Mouse (Mus musculus) stomach, embryonic 16.5 days (tissue): ENCODE measurements around the gene Bcam. TPM values are rescaled to one million over a fixed set of nuclear protein-coding genes. Genes with fewer than 3 reads are reported as not detected.

Source experiments
- ATAC-seq: fragments of 200-750 bp; cut with Nextera tagmentation; 2 replicates; pipeline ENCODE4 v1.8.0; 2017; ENCODE audit warnings: moderate number of reproducible peaks, moderate TSS enrichment; ENCODE audit not compliant: insufficient read depth, low FRiP score
- H3K27ac ChIP-seq: fragments of 300-500 bp; sonication (generic); 2 replicates; pipeline ENCODE4 v1.5.1; 2014; ENCODE audit warnings: low read length
- H3K27me3 ChIP-seq: fragments of 300-500 bp; sonication (generic); 2 replicates; pipeline ENCODE4 v1.6.1; 2014; ENCODE audit warnings: low read length, control low read depth, mixed read lengths; ENCODE audit not compliant: control insufficient read depth, insufficient read depth
- H3K36me3 ChIP-seq: fragments of 300-500 bp; sonication (generic); 2 replicates; pipeline ENCODE4 v1.6.1; 2014; ENCODE audit warnings: low read length; ENCODE audit not compliant: control insufficient read depth, insufficient read depth
- H3K4me1 ChIP-seq: fragments of 300-500 bp; sonication (generic); 2 replicates; pipeline ENCODE4 v1.6.1; 2014; ENCODE audit warnings: low read length, control low read depth, mixed read lengths; ENCODE audit not compliant: control insufficient read depth, insufficient read depth
- H3K4me2 ChIP-seq: fragments of 300-500 bp; sonication (generic); 2 replicates; pipeline ENCODE4 v1.6.1; 2014; ENCODE audit warnings: low read depth, low read length, mixed read lengths
- H3K4me3 ChIP-seq: fragments of 300-500 bp; sonication (generic); replicated peaks from 2 replicates; pipeline ENCODE4 v1.5.1; 2014; ENCODE audit warnings: mild to moderate bottlenecking, low read length
- H3K9ac ChIP-seq: fragments of 300-500 bp; sonication (generic); 2 replicates; pipeline ENCODE4 v1.6.1; 2014; ENCODE audit warnings: low read length
- H3K9me3 ChIP-seq: fragments of 300-500 bp; sonication (generic); replicated peaks from 2 replicates; pipeline ENCODE4 v1.6.1; 2016; ENCODE audit warnings: low read length, control low read depth; ENCODE audit not compliant: control insufficient read depth
- WGBS: fragments of 180-500 bp; shearing (Covaris S2); extraction: QIAGEN DNeasy Blood & Tissue Kit; methylation state at CpG from one replicate; pipeline ENCODE4 v1.1.7; 2014; 5-methylcytosine and 5-hydroxymethylcytosine counted together
- polyA plus RNA-seq: library from polyadenylated mRNA; unstranded; fragments of >200 nt; fragmentation: Nextera tagmentation; extraction: Ambion mirVana; gene quantifications from 2 replicates; pipeline ENCODE4 v1.2.1, GENCODE M21; 2015

Gene Bcam
- polyA plus RNA-seq, 1 experiment from 2014 or later = 118 TPM

GRCm38 (mm10) chr7:19752652-19753051 is 18.2 kb downstream of the Bcam start:
- no peak for ATAC-seq
- Histone ChIP-seq H3K4me3 (no peak overlapping the region), H3K9ac (no peak overlapping the region), H3K9me3 (no peaks in the 10 kb centered on the region), H3K4me1 (peaks cover 40% of the 10 kb centered on the region), H3K36me3 (no peaks in the 10 kb centered on the region), H3K27me3 (no peaks in the 10 kb centered on the region), H3K27ac (no peak overlapping the region), H3K4me2 (no peak overlapping the region)
- WGBS = 74% methylated on average over 8 of the region's 8 CpGs

GRCm38 (mm10) chr7:19751070-19751383 is 19.8 kb downstream of the Bcam start:
- H3K4me2 ChIP-seq = no peak overlapping the region; the same call in 1 of the 2 replicates

DNA sequence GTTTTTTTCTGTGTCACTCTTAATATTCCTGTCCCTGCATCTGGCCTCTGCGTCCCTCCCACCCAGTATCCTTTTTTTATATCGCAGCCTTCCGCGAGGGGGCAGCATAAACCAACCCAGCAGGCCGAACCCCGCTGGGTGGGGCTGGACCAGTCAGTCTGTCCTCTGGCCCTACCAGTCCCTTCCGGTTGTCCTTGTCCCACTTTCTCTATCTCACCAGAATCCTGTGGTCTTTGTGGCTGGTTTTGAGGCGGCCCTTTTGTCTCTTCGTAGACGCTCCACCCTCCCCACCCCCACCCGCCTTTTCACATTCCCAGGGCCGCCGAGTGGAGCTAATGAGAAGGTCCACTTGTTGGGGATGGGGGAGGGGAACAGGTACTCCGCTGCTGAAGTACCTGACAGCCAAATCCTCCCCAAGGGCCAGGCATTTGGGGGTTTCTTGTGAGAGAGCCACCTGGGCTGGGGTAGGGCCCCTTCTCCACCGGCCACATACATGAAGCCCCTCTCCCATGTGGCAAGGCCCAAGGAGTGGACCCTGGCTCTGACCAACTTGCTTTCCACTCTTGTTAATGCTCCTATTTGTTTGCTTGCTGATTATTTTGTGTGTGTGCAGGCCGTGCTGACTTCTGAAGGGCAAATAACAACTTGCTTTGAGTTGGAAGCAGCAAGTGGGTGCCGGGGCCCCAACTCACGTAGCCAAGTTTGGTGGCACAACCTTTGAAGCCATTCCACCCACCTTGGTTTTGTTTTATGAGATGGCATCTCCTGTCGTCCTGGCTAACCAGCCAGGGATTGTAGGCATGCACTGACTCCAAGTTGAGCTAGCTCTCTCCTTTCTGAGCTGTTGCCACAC is 20.4 kb downstream of the Bcam start, which contains the start of gene Nectin2:
TSS of gene Nectin2 (minus strand) at position 267 of the 853 bp plus-strand sequence.
- Histone ChIP-seq H3K27me3 (no peaks in the 10 kb centered on the region), H3K36me3 (no peaks in the 10 kb centered on the region), H3K4me2 (peak within 1 kb of the TSS; percentile 83), H3K4me3 (peak within 1 kb of the TSS; percentile 89), H3K27ac (peak within 1 kb of the TSS; percentile 96), H3K4me1 (peaks cover 47% of the 10 kb centered on the region), H3K9ac (peak within 1 kb of the TSS; percentile 96), H3K9me3 (no peaks in the 10 kb centered on the region)
- WGBS = 14% methylated on average over 19 of the region's 19 CpGs
- ATAC-seq = peak; percentile 68

More at GRCm38 (mm10) chr7:19751070-19751383, 19.8 kb downstream of the Bcam start:
- H3K9ac ChIP-seq = peak overlapping the region; percentile 65; the same call in 1 of the 2 replicates
- peaks cover 47% of the 10 kb centered on the region for H3K4me1 ChIP-seq
- H3K4me3 ChIP-seq = no peak overlapping the region
- H3K9me3 ChIP-seq = no peaks in the 10 kb centered on the region
- ATAC-seq = no peak
- H3K27ac ChIP-seq = peak overlapping the region; percentile 94
- 32% methylated on average over 4 of the region's 4 CpGs for WGBS
- no peaks in the 10 kb centered on the region for H3K36me3 ChIP-seq
- H3K27me3 ChIP-seq = no peaks in the 10 kb centered on the region

- Histone ChIP-seq H3K4me1 (peaks cover 50% of the 10 kb centered on the region), H3K9me3 (no peaks in the 10 kb centered on the region), H3K4me3 (peak overlapping the region; percentile 89), H3K27ac (peak overlapping the region; percentile 96), H3K27me3 (no peaks in the 10 kb centered on the region), H3K9ac (peak overlapping the region; percentile 96), H3K4me2 (peak overlapping the region; percentile 83), H3K36me3 (no peaks in the 10 kb centered on the region)
- WGBS = under 1% methylated on average over 46 of the region's 46 CpGs
- ATAC-seq = peak; percentile 93
Measured at GRCm38 (mm10) chr7:19749389-19750216, 21.2 kb downstream of the Bcam start.

- no peak for ATAC-seq
Measured at GRCm38 (mm10) chr7:19748219-19749195, 22.3 kb downstream of the Bcam start.

GRCm38 (mm10) chr7:19747420-19748218 is 23.2 kb downstream of the Bcam start:
- 7% methylated on average over 25 of the region's 25 CpGs for WGBS
- Histone ChIP-seq H3K4me2 (peak overlapping the region; percentile 83), H3K4me3 (peak overlapping the region; percentile 89), H3K27me3 (no peaks in the 10 kb centered on the region), H3K4me1 (peaks cover 49% of the 10 kb centered on the region), H3K36me3 (no peaks in the 10 kb centered on the region), H3K9ac (peak overlapping the region; percentile 96), H3K27ac (peak overlapping the region; percentile 96), H3K9me3 (no peaks in the 10 kb centered on the region)
- peak; percentile 21; the same call in 1 of the 2 replicates for ATAC-seq

More at GRCm38 (mm10) chr7:19748219-19749195, 22.3 kb downstream of the Bcam start:
- Histone ChIP-seq H3K36me3 (no peaks in the 10 kb centered on the region), H3K4me1 (peaks cover 47% of the 10 kb centered on the region), H3K4me3 (peak overlapping the region; percentile 89), H3K27me3 (no peaks in the 10 kb centered on the region), H3K4me2 (peak overlapping the region; percentile 83), H3K9ac (peak overlapping the region; percentile 96), H3K27ac (peak overlapping the region; percentile 96), H3K9me3 (no peaks in the 10 kb centered on the region)
- under 1% methylated on average over 32 of the region's 32 CpGs for WGBS

DNA sequence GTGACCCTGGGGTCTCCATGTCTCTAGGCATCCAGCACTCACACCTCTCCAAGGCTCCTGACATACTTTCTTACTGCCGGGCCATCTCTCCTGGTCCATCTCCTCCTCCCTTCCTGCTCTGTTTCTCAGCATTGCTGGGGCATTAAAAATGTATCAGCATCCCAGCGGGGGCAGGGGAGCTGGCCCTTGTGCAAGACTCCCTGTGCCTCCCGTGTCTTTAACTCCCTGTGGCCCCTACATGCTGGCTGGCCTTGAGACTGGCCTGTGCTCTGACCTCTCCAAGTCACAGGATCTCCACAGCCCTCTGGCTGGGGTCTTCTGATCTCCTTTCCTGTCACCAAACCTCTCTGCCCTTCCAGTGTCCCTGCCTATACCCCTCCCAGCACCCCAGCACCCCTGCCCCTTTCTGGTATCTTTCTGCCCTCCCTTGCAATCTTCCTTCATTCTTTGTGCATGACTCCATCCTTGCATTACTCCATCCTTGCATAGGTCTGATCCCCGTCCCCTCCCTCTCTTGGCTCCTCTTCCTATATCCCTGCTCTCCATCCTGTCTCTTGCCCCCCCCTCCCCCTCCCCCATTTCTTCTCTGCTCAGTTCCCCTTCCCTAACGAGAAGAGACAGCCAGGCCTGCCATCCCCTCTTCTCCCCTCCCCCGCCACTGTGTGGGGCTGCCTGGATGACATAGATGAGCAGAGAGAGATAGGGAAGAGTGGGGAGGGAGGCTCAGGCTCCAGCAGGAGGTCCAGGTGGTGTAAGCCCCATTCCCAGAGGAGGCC is 24.2 kb downstream of the Bcam start:
- Histone ChIP-seq H3K4me3 (peak overlapping the region; percentile 89), H3K4me1 (peaks cover 59% of the 10 kb centered on the region)
- WGBS = 25% methylated on average over 6 of the region's 6 CpGs

More for the DNA sequence above, 24.2 kb downstream of the Bcam start:
- no peaks in the 10 kb centered on the region for H3K9me3 ChIP-seq
- H3K27me3 ChIP-seq = no peaks in the 10 kb centered on the region
- peak overlapping the region; percentile 96 for H3K27ac ChIP-seq
- ATAC-seq = no peak
- peak overlapping the region; percentile 96 for H3K9ac ChIP-seq
- H3K4me2 ChIP-seq = peak overlapping the region; percentile 83
- no peaks in the 10 kb centered on the region for H3K36me3 ChIP-seq
